Mouse (Mus musculus) kidney, adult 2 months (tissue): ENCODE results near the gene Bphl. TPM values are rescaled to one million over a fixed set of nuclear protein-coding genes. Genes with fewer than 3 reads are reported as not detected.

Source experiments
- DNase-seq: peaks from one replicate; pipeline ENCODE4 v3.0.0; 2021
- H3K27ac ChIP-seq: fragments of 200-500 bp; 2 replicates; pipeline ENCODE4 v1.5.1; 2012; ENCODE audit warnings: low read depth, low read length, control low read depth, inconsistent platforms; ENCODE audit not compliant: insufficient read depth
- H3K27me3 ChIP-seq: fragments of 200-500 bp; replicated peaks from 2 replicates; pipeline ENCODE4 v1.6.1; 2012; ENCODE audit warnings: mild to moderate bottlenecking, moderate library complexity, low read length, inconsistent platforms; ENCODE audit not compliant: control insufficient read depth, insufficient read depth
- H3K36me3 ChIP-seq: fragments of 200-500 bp; 2 replicates; pipeline ENCODE4 v1.6.1; 2012; ENCODE audit warnings: mild to moderate bottlenecking, moderate library complexity, low read length, inconsistent platforms; ENCODE audit not compliant: control insufficient read depth, insufficient read depth
- H3K4me1 ChIP-seq: fragments of 200-500 bp; 2 replicates; pipeline ENCODE4 v1.6.1; 2011; ENCODE audit warnings: low read length; ENCODE audit not compliant: control insufficient read depth, insufficient read depth
- H3K4me3 ChIP-seq: fragments of 200-500 bp; 2 replicates; pipeline ENCODE4 v1.5.1; 2011; ENCODE audit warnings: mild to moderate bottlenecking, low read depth, low read length, control low read depth; ENCODE audit not compliant: insufficient read depth
- CTCF ChIP-seq: fragments of 200-500 bp; conservative IDR thresholded peaks from 2 replicates; pipeline ENCODE4 v1.5.1; 2011; ENCODE audit warnings: low read depth, mild to moderate bottlenecking, control low read depth, low read length, moderate library complexity, mixed read lengths; ENCODE audit not compliant: insufficient read depth, insufficient read length
- POLR2A ChIP-seq: fragments of 200-500 bp; IDR thresholded peaks from one replicate; pipeline ENCODE4 v1.6.1; 2011; ENCODE audit warnings: low read depth, low read length, control low read depth
- WGBS: fragments of 180-500 bp; shearing (Covaris S2); methylation state at CpG from one replicate; pipeline ENCODE4 v1.1.7; 2018; 5-methylcytosine and 5-hydroxymethylcytosine counted together
- polyA plus RNA-seq: library from polyadenylated mRNA; depleted of rRNA; stranded (reverse); fragments of >200 nt; gene quantifications from 2 replicates; pipeline ENCODE4 v1.2.3, GENCODE M21; 2012

The Bphl gene
- polyA plus RNA-seq, 1 experiment: 392 TPM

GRCm38 (mm10) chr13:34088871-34089288, 51.5 kb downstream of the Bphl start:
- TF ChIP-seq POLR2A (no peak), CTCF (no peak)
- WGBS: 69% methylated on average over 7 of the region's 7 CpGs
- no peak for DNase-seq
- no peaks in the 10 kb centered on the region for H3K4me1 ChIP-seq
- no peaks in the 10 kb centered on the region for H3K36me3 ChIP-seq
- H3K27me3 ChIP-seq: no peaks in the 10 kb centered on the region
- no peak overlapping the region for H3K27ac ChIP-seq
- no peak overlapping the region for H3K4me3 ChIP-seq

- no peak overlapping the region for H3K27ac ChIP-seq
- TF ChIP-seq CTCF (no peak), POLR2A (no peak)
- no peak overlapping the region for H3K4me3 ChIP-seq
- H3K4me1 ChIP-seq: no peaks in the 10 kb centered on the region
- 67% methylated on average over 3 of the region's 3 CpGs for WGBS
- no peak for DNase-seq
- H3K27me3 ChIP-seq: no peaks in the 10 kb centered on the region
- no peaks in the 10 kb centered on the region for H3K36me3 ChIP-seq
These were observed 52.0 kb downstream of the Bphl start for GRCm38 (mm10) chr13:34089358-34089757.

- Histone ChIP-seq H3K4me1 (peaks cover 6% of the 10 kb centered on the region; the same call in 1 of the 2 replicates), H3K27me3 (no peaks in the 10 kb centered on the region), H3K4me3 (no peak overlapping the region), H3K36me3 (no peaks in the 10 kb centered on the region), H3K27ac (peak overlapping the region; percentile 13)
- no peak for DNase-seq
- WGBS: 46% methylated on average over 7 of the region's 7 CpGs
- TF ChIP-seq CTCF (no peak), POLR2A (no peak)
These were observed 58.4 kb downstream of the Bphl start for GRCm38 (mm10) chr13:34095542-34096435.

DNA sequence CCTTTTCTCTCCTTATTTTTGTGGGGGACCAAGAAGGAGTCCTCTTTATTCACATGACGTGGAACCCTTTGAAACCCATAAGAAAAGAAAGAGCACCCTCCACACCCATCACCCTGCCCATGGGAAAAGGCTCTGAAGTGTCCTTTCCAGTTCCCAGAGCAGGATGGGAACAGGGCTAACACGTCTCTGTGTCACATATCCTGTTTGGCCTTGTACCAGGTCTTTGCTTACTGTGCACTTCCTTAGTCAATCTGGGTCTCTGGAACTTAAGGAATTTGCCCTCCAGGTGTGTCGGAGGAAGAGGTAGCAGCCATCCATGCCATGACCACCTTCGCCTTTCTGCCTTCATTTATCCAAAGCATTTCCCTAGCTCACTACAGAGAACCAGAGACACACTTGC, 59.1 kb downstream of the Bphl start:
- Histone ChIP-seq H3K4me1 (peaks cover 6% of the 10 kb centered on the region; the same call in 1 of the 2 replicates), H3K27me3 (no peaks in the 10 kb centered on the region), H3K27ac (peak overlapping the region; percentile 13), H3K4me3 (no peak overlapping the region), H3K36me3 (no peaks in the 10 kb centered on the region)
- peak; percentile 58 for DNase-seq
- WGBS: 46% methylated on average over 4 of the region's 4 CpGs
- TF ChIP-seq CTCF: no peak
- TF ChIP-seq POLR2A: no peak

DNA sequence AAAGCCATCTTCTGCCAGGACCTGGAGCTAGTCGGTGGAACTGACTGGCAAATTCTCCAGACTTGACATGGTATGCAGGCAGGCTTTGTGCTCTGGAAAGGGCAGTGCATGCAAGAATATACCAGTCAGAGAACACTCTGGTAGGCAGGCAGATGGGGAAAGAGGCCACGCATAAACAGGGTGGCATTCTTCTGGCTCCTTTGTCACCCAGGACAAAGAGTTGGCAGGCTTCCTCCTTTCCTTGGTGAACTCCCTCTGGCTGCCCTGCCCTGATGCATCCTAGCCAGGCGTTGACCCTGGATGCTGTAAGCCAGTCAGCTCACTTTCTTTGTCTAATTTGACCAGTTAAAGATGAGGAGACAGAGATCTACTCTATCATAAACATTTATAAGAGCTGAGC, 59.7 kb downstream of the Bphl start:
- H3K36me3 ChIP-seq: no peaks in the 10 kb centered on the region
- H3K4me3 ChIP-seq: no peak overlapping the region
- H3K27ac ChIP-seq: peak overlapping the region; percentile 11
- peaks cover 6% of the 10 kb centered on the region; the same call in 1 of the 2 replicates for H3K4me1 ChIP-seq
- 62% methylated on average over 3 of the region's 3 CpGs for WGBS
- no peak for TF ChIP-seq POLR2A
- no peak for TF ChIP-seq CTCF
- no peaks in the 10 kb centered on the region for H3K27me3 ChIP-seq
- peak; percentile 17 for DNase-seq

DNA sequence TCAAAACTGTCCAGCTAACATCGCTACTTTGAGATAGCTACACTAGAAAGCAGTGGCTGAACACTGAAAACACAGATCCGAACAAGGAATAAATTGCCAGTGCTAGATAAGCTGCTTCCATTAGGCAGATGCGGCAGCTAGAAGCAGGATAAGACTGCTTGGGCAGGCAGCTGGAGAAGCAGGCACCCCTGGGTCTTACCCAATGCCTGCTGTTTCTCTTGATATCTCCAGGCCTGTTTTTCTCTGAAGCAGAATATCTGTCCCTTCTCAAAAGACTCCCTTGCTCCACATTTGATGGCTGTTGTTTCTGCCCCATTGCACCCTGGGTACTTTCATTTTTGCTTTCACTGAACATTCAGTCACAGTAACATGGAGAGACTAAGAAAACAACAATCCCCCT, 63.3 kb downstream of the Bphl start:
- Histone ChIP-seq H3K27me3 (no peaks in the 10 kb centered on the region), H3K36me3 (no peaks in the 10 kb centered on the region), H3K27ac (no peak overlapping the region), H3K4me1 (peaks cover 6% of the 10 kb centered on the region; the same call in 1 of the 2 replicates), H3K4me3 (no peak overlapping the region)
- TF ChIP-seq POLR2A: no peak
- no peak for TF ChIP-seq CTCF
- WGBS: 91% methylated on average over 3 of the region's 3 CpGs
- no peak for DNase-seq

- Histone ChIP-seq H3K27ac (no peak overlapping the region), H3K4me1 (peaks cover 3% of the 10 kb centered on the region; the same call in 1 of the 2 replicates), H3K4me3 (no peak overlapping the region), H3K27me3 (no peaks in the 10 kb centered on the region), H3K36me3 (no peaks in the 10 kb centered on the region)
- no peak for TF ChIP-seq CTCF
- no peak for TF ChIP-seq POLR2A
- no peak for DNase-seq
- WGBS: 96% methylated on average over 10 of the region's 10 CpGs
These were observed 63.9 kb downstream of the Bphl start for GRCm38 (mm10) chr13:34101247-34101646.
